Mouse (Mus musculus): Measurements from ENCODE around the gene Tes3-ps. TPM values are rescaled to one million over a fixed set of nuclear protein-coding genes. Genes with fewer than 3 reads are reported as not detected.

The Tes3-ps gene
- total RNA-seq (2021) = 1 to 10 TPM; 1.6 TPM

GRCm38 (mm10) chr13:49492376-49493368 is at the start of gene Tes3-ps:
Gene Tes3-ps, plus strand, starts transcription at chr13:49493318.
- intact Hi-C loops (cut with DNase I) = loop anchor here (5.0 kb wide), 1 partner anchor 55 kb away; no protein-coding TSS in a partner anchor
- DNase-seq = peak; percentile 34 to 43

- no peak for DNase-seq
- intact Hi-C loops (cut with DNase I) = no loop called here
These were observed 48.7 kb upstream of the Tes3-ps start for GRCm38 (mm10) chr13:49444451-49444850.

DNA sequence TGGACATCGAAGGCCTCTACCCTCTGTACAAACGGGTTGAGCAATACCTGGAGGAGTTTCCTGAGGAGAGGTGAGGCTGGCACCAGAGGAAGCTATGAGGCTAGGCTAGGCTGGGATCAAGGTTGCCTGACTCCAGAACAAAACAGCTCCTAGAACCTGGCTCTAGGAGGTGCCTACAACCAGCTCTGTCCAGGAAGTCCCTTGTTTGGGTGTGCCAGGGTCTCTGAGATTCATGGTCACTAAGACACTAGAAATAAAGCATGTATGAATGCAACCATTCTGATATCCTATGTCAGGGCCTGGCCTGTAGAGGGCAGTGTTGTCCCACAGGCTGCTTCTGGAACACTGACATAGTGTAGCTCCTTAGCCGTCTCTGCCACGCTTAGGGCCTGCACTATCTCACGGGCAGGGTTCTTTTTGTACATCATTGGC is 43.8 kb upstream of the Tes3-ps start:
- DNase-seq = peak; percentile 90 to 94
- intact Hi-C loops (cut with DNase I) = loop anchor here (1.0 kb wide), 1 partner anchor 196 kb away; no protein-coding TSS in a partner anchor

GRCm38 (mm10) chr13:49460276-49460675 is 32.8 kb upstream of the Tes3-ps start:
- intact Hi-C loops (cut with DNase I) = no loop called here
- DNase-seq = peak in 1 of 2 experiments; percentile 38

- intact Hi-C loops (cut with DNase I) = no loop called here
- DNase-seq = peak; percentile 42 to 50
These were observed 32.3 kb upstream of the Tes3-ps start for GRCm38 (mm10) chr13:49460692-49461414.

GRCm38 (mm10) chr13:49461458-49462132 is 31.5 kb upstream of the Tes3-ps start:
- intact Hi-C loops (cut with DNase I) = no loop called here

DNA sequence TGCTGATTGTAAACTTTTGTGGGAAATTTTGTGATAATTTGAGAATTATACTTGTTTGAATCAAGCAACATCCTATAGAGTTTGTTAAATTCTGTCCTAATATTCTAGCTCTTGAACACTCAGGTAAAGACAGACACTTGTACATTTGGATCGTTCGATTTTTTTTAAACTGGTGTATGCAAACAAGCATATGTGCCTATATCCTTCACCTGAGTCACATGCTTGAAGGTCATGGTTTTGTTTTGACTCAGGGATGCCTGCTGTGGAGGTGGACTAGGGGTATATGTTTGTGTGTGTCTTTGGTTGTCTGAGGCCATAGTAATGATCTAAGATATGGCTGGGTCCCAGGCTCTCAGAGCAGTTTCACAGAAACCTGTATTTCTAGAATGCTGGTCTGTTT is 30.2 kb upstream of the Tes3-ps start:
- DNase-seq = no peak
- intact Hi-C loops (cut with DNase I) = no loop called here

More at GRCm38 (mm10) chr13:49461458-49462132, 31.5 kb upstream of the Tes3-ps start:
- peak; percentile 47 to 52 for DNase-seq

- intact Hi-C loops (cut with DNase I) = no loop called here
These were observed 27.2 kb upstream of the Tes3-ps start for GRCm38 (mm10) chr13:49465875-49466274.

DNA sequence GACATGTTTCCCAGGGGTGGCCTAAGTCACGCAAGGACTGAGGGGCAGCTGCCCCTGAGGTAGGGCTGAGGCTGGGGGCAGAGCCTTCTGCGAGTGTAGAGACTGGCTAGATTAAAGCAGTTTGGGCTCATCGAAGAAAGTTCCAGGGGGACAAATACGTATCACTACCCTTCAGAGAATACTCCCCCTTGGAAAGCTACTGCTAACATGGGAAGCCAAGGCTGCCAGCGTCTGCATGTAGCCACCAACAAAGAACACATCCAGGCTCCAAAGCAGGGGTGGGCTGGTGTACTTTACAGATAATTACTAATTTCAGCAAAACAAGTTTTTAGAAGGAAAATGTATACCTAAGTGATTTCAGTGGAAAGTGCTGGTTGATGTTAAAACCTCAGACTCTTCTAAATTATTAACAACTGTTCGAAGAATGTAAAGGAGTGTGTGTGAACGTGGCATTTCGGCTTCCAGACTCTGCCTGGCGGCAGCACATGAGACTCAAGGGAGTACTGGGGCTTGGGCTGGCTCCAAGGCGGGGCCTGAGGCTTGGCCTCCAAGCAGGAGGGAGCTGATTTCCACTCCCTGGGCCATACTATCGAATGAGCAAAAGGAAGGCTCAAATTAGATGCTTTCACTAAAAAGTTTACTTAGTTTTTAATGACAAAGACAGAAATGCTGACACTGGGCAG is 26.6 kb upstream of the Tes3-ps start:
- peak; percentile 75 to 82 for DNase-seq

More at GRCm38 (mm10) chr13:49465875-49466274, 27.2 kb upstream of the Tes3-ps start:
- DNase-seq = no peak

DNA sequence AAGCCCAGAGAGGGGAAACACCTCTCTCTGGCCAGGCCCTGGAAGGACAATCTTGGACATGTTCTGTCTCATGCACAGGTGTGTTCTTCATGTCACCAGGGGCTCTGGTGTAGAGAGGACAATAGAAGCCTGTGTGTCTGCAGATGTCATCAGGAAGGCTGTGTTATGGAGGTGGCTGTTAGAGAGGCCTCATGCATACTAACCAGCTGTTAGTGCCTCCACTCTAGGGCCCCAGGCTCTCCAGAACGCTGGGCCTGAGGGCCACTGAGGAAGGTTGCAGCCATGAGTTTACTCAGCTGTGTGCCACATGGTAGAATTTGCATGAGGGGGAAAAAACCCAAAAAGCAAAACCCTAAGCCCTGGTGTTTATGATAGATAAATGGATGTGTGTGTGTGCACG is 25.5 kb upstream of the Tes3-ps start:
- intact Hi-C loops (cut with DNase I) = no loop called here
- no peak for DNase-seq

More for the DNA sequence above, 26.6 kb upstream of the Tes3-ps start:
- intact Hi-C loops (cut with DNase I) = no loop called here

DNA sequence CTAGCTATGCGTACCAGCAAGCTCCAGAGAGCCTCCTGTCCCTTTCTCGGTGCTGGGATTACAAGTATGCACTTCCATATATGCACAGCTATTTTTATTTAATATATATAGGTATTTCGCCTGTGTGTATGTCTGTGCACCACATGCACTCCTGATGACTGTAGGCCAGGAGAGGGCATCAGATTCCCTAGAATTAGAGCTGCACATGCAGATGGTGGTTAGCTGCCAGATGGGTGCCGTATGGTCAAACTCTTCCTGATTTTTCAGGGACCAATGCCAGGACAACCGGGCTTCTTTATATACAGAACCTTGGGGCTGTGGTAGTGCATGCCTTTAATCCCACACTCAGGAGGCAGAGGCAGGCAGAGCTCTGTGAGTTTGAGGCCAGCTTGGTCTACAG is 24.1 kb upstream of the Tes3-ps start:
- DNase-seq = no peak
- intact Hi-C loops (cut with DNase I) = no loop called here

GRCm38 (mm10) chr13:49470319-49470718 is 22.8 kb upstream of the Tes3-ps start:
- intact Hi-C loops (cut with DNase I) = no loop called here
- no peak for DNase-seq

DNA sequence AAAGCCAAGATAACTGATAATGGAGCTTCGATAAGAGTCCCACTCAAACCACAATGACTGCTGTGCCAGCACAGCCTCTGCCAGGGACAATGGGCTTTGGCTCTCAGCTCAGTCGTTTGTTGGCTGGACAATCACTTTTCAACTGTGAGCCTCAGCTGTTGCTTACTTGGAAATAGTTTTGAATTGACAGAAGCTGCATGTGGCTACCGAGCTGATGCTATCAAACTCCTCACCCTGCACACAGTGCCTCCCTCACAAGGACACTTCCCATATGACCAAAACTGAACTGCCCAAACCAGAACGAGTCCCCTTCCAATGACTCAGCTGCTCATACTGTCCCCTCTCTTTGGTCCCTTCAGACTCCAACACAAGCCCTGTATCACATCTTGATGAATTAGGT is 22.3 kb upstream of the Tes3-ps start:
- intact Hi-C loops (cut with DNase I) = no loop called here
- DNase-seq = peak; percentile 66 to 73

DNA sequence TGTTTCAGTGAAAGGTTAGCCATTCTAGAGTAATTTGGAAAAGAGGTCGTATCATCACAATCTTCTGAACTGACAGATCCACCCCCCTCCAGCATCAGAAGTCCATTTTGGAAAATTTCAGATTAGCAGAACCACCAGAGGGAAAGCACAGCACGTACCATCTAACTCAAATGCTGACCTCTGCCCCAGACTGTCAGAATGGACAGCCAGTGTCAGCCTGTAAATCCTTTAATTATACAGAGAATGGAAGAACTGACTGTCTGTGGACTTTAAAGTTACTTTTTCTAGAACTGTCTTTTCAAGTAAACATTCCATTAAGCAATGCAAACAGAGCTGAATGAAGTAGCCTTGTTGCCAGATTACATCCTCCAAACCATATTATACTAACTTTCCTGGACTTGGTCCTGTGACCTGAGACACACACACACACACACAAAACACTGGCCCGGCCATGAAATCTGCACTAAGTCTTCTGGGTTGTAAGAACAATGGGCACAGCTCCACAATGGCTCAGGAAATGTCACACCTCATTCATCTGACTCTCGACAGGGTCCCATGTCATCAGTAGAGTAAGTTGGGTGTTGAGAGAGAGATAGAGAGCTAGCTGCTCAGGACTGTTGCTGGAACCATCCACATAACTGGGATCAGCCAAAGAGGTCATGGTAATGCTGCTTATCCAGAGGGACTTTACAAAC is 21.0 kb upstream of the Tes3-ps start:
- intact Hi-C loops (cut with DNase I) = no loop called here
- DNase-seq = no peak

- intact Hi-C loops (cut with DNase I) = no loop called here
These were observed 20.5 kb upstream of the Tes3-ps start for GRCm38 (mm10) chr13:49472676-49473005.

DNA sequence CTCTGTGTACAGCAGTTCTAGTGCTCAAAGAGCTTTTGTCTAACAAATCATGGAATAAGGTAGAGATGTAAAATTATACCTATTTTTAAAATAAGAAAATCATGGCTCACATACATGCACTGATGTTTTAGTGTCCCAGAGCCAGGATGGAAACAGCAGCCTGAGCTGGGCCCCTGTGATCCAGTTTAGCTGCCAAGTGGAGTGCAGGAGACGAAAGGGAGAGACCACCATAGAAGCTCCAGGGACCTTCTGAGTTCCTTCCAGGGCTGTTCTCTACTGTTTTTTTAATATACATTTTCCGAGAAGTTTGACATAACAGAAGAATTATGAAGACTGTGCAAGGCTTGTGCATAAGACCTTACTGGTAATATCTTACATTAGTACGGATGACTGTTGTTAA is 15.2 kb upstream of the Tes3-ps start:
- intact Hi-C loops (cut with DNase I) = no loop called here
- DNase-seq = no peak

More at GRCm38 (mm10) chr13:49472676-49473005, 20.5 kb upstream of the Tes3-ps start:
- DNase-seq = no peak

DNA sequence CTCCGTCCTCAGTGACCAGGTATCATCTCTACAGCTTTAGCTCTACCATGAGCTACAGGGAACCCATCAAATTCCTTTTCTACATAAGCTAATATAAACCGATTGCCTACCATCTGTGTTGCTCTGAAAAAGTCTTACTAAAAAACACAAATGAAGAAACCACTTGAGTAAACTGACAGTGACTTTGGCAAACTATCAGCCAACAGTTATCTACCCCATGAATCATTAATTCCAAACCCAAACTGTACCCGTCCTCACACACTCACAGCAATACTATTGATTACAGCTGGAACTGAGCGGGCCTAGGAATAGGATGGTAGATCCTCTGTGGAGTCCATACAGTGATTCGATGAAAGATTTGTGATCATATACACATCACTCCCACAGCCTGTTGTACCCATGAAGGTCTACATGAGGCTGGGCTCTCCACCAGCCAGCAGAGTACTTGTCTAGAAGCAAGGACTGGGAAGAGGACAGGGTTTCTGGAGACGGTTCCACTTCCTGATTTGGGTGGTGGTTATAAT is 14.2 kb upstream of the Tes3-ps start:
- intact Hi-C loops (cut with DNase I) = no loop called here
- DNase-seq = no peak

DNA sequence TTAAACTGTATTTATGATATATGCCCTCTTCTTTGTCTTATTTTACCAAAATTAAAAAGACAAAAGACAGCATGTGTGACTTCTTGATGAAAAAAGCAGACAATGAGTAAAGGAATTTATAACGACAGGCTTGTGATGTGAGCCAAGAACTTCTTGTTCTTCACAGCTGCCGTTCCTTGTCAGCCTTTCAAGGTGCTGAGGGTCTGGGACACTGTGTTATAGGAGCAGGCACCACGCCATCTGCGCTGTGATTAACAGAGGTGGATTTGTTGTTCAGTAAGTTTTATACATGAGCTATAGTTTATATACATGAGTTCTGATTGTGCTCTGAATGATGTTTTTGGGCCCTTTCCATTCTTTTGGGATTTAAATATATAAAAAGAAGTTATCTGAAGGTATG is 13.7 kb upstream of the Tes3-ps start:
- peak in 1 of 2 experiments; percentile 51 for DNase-seq
- intact Hi-C loops (cut with DNase I) = no loop called here

GRCm38 (mm10) chr13:49480057-49480456 is 13.1 kb upstream of the Tes3-ps start:
- DNase-seq = peak; percentile 91
- intact Hi-C loops (cut with DNase I) = no loop called here
